Comparison of ENCODE assay signal across 14 mouse cellular contexts in the genomic region with DNA sequence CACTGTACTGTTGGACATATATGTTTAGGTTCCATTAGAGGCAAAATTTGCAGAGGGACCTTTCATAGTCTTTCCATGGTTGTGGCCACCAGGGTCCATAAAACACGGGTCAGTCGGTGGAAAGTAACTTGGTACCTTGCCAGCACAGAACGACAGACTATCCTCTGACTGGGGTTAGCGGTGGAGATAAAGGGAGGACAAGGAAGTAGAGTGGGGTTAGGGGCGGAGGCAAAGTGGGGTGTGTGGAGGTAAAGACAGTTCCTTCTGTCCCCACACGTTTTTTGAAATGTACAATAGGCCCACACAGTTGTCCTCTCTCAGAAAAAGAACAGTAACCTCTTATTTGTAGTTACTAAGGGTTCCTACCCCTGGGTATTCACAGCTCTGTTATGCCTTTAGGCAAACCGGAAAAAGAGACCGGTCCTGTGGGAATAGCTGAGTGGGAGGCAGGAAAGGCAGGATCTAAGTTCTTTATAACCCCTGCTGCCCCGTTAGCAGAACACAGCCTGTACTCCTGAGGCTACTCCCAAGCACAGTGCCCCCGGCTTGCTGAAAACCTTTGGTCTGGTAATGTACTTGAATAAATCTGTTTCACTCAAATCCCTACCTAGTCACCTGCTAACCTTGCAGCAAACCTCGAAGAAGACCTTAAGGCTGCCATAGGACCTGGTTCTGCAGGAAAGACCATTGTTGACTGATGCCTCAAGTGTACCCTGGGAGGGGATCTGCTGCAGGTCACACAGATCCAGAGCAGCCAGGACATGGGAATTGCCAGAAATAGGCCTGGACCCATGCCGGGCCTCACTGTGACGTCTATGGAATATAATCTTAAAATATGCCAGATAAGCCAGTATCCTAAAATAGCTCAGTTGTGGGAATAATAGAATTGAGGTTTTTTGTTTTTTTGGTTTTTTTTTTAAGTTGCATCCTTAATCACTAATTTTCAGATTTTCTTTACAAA. TPM values are rescaled to one million over a fixed set of nuclear protein-coding genes. Genes with fewer than 3 reads are reported as not detected.
DNase-seq lines count a peak whose midpoint lies in the region; ATAC-seq and TF ChIP-seq lines count a peak whose summit lies in the region.
"Had no signal": no experiment of that assay in that cellular context is flagged by ENCODE, and none has a peak within 500 bp of the region (broad histone marks: within the 10 kb centered on the region; RNA-seq: fewer than 3 reads in every experiment).

No protein-coding gene starts in this region.

- no peak; the same call in 1 of the 2 replicates for ATAC-seq in kidney, postnatal 0 days (replicated peaks; ENCODE audit: low FRiP score, low read depth)
- ATAC-seq: intestine, embryonic 15.5 days; lung, postnatal 0 days; Patski had no signal

- no peak overlapping the region for H3K4me2 ChIP-seq in kidney, postnatal 0 days (ENCODE audit: low read length)
- H3K4me2 ChIP-seq: intestine, embryonic 15.5 days had no signal

- no peak overlapping the region for H3K9ac ChIP-seq in kidney, postnatal 0 days (ENCODE audit: low read depth, low read length)
- H3K9ac ChIP-seq: intestine, embryonic 15.5 days had no signal

- H3K9me3 ChIP-seq in kidney, postnatal 0 days (replicated peaks; ENCODE audit: low read length): no peaks in the 10 kb centered on the region
- H3K9me3 ChIP-seq: intestine, embryonic 15.5 days had no signal

- no peaks in the 10 kb centered on the region for H3K27me3 ChIP-seq in kidney, postnatal 0 days (ENCODE audit: insufficient read depth, low read length)
- H3K27me3 ChIP-seq: intestine, embryonic 15.5 days had no signal

- DNase-seq in kidney, postnatal 0 days (ENCODE audit: low spot score): peak; percentile 20
- DNase-seq in kidney, adult 11 months: no peak
- DNase-seq in heart, adult 11 months: peak; percentile 96
- peak; percentile 57 to 65 for DNase-seq in heart, postnatal 10 days
- DNase-seq in thymus, postnatal 14 days: peak; percentile 55
- DNase-seq in urinary bladder, postnatal 25 days (ENCODE audit: low spot score): no peak
- DNase-seq in right cerebral cortex, postnatal 14 days: no peak
- no peak for DNase-seq in adrenal gland, postnatal 36 days
- DNase-seq: liver had no signal

- H3K4me3 ChIP-seq in kidney, postnatal 0 days (replicated peaks; ENCODE audit: low read depth, low read length): no peak overlapping the region
- H3K4me3 ChIP-seq: erythroblast, embryonic 14.5 days; intestine, embryonic 15.5 days had no signal

- no peaks in the 10 kb centered on the region for H3K4me1 ChIP-seq in kidney, postnatal 0 days (replicated peaks; ENCODE audit: insufficient read depth, low read length)
- H3K4me1 ChIP-seq: intestine, embryonic 15.5 days had no signal

- TF ChIP-seq CTCF in kidney, postnatal 0 days (IDR thresholded peaks at IDR 0.05; ENCODE audit: low read depth): no peak

- H3K36me3 ChIP-seq in kidney, postnatal 0 days (ENCODE audit: insufficient read depth, low read length): no peaks in the 10 kb centered on the region
- H3K36me3 ChIP-seq: intestine, embryonic 15.5 days had no signal

- intact Hi-C loops in heart, postnatal 10 days (cut with DNase I): no loop called here

- H3K27ac ChIP-seq in kidney, postnatal 0 days: no peak overlapping the region
- H3K27ac ChIP-seq: intestine, embryonic 15.5 days had no signal

- 50% methylated on average over 13 of the region's 13 CpGs for WGBS in kidney, postnatal 0 days

RNA-seq across cellular contexts. Expression of a gene that starts 51.6 kb away (rescaled TPM):
- polyA plus RNA-seq in kidney, postnatal 0 days (2015; fragmentation: Nextera tagmentation; extraction: Ambion mirVana): not detected in 2 replicates
- total RNA-seq in heart, postnatal 10 days (2021): not detected
- total RNA-seq in adrenal gland, postnatal 36 days (2021): not detected
- total RNA-seq: layer of hippocampus, postnatal 10 days had no signal
- polyA plus RNA-seq: erythroblast, embryonic 14.5 days; intestine, embryonic 15.5 days; lung, postnatal 0 days; Patski had no signal

Comparison
In these comparisons a context has a peak if more than half of its experiments do, and no peak if none do; other contexts are left out.
1. DNase-seq: peak in kidney, postnatal 0 days (single experiment), heart, adult 11 months (single experiment), heart, postnatal 10 days (2 of 2) and thymus, postnatal 14 days (single experiment); none in kidney, adult 11 months (single experiment), urinary bladder, postnatal 25 days (single experiment), right cerebral cortex, postnatal 14 days (single experiment) and adrenal gland, postnatal 36 days (0 of 2).